Mouse (Mus musculus) spleen, adult 2 months (tissue): Measurements from ENCODE around the gene Gm21985.

ENCODE experiments used
- CTCF ChIP-seq: fragments of 200-500 bp; IDR thresholded peaks from 2 replicates; pipeline ENCODE4 v1.5.1; 2011; ENCODE audit warnings: mild to moderate bottlenecking, inconsistent platforms; ENCODE audit not compliant: insufficient read depth, insufficient read length, insufficient replicate concordance; ENCODE audit errors: extremely low read depth
- POLR2A ChIP-seq: fragments of 200-500 bp; IDR thresholded peaks from 2 replicates; pipeline ENCODE4 v1.6.1; 2011; ENCODE audit warnings: low read depth, low read length, inconsistent platforms

GRCm38 (mm10) chr2:112392689-112393088 lies 126.6 kb downstream of the Gm21985 start:
- TF ChIP-seq POLR2A (no peak), CTCF (no peak)
